Mouse (Mus musculus): ENCODE results near the gene Fktn. TPM values are rescaled to one million over a fixed set of nuclear protein-coding genes. Genes with fewer than 3 reads are reported as not detected.
"Not testable (repeated sequence)": the region's sequence is repeated elsewhere in the genome, so short reads cannot be mapped to it uniquely, and the experiment has no call there.

Fktn gene
- polyA plus RNA-seq, 1 experiment, result 13.6 TPM

- no peak for DNase-seq (ENCODE audit: low spot score)
Measured at GRCm38 (mm10) chr4:53770958-53771735, 57.3 kb downstream of the Fktn start.

DNA sequence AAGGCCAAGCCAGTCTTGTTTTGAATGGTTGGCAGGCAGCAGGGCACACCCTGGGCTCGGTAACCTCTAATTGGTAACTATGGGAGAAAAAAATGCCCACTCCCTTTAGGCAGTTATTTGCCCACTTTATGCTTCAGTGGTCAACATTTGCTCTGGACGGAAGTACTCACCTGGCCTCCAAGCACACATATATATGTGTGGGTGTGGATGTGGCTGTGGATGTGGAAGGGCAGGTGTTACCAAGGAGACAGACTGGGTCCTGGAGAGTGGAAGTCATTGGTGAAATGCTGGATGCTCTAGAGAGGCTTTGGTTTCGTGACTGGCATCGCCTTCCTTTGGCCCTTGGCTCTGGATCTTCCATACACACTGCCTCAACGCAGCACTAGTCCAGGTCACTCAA is 58.2 kb downstream of the Fktn start:
- no peak for DNase-seq (ENCODE audit: low spot score)

GRCm38 (mm10) chr4:53773911-53774310 is 60.1 kb downstream of the Fktn start:
- DNase-seq (ENCODE audit: low spot score), result no peak

GRCm38 (mm10) chr4:53781396-53781795 is 67.6 kb downstream of the Fktn start:
- DNase-seq (ENCODE audit: low spot score), result no peak

- DNase-seq (ENCODE audit: low spot score), result no peak
Measured at GRCm38 (mm10) chr4:53782216-53783070, 68.6 kb downstream of the Fktn start.

DNA sequence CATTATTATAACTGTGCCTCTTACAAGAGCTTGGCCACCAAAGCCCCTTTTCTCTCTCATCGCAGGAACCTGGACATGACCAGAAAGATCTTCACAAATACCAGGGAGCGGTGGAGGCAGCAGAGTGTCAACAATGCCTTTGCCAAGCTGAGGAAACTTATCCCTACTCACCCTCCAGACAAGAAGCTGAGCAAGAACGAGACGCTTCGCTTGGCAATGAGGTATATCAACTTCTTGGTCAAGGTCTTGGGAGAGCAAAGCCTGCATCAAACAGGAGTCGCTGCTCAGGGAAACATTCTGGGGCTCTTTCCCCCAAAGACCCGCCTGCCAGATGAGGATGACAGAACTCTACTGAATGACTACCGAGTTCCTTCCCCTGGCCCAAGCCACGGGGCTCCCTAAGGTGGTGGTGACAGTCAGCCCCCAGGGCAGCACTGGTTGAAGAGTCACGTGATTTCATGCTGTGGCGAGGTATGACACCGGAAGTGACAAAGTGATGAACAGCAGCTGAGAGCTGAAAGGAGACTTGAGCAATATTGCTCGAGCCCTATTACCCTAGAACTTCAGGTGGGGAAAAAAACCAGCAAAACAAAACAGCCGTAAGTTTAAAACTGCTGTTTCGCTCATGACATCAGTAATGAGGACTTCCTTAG is 72.1 kb downstream of the Fktn start:
- no peak for DNase-seq (ENCODE audit: low spot score)

- no peak for DNase-seq (ENCODE audit: low spot score)
Measured at GRCm38 (mm10) chr4:53786851-53787250, 73.1 kb downstream of the Fktn start.

- DNase-seq (ENCODE audit: low spot score), result no peak
Measured at GRCm38 (mm10) chr4:53789346-53789745, 75.5 kb downstream of the Fktn start.

DNA sequence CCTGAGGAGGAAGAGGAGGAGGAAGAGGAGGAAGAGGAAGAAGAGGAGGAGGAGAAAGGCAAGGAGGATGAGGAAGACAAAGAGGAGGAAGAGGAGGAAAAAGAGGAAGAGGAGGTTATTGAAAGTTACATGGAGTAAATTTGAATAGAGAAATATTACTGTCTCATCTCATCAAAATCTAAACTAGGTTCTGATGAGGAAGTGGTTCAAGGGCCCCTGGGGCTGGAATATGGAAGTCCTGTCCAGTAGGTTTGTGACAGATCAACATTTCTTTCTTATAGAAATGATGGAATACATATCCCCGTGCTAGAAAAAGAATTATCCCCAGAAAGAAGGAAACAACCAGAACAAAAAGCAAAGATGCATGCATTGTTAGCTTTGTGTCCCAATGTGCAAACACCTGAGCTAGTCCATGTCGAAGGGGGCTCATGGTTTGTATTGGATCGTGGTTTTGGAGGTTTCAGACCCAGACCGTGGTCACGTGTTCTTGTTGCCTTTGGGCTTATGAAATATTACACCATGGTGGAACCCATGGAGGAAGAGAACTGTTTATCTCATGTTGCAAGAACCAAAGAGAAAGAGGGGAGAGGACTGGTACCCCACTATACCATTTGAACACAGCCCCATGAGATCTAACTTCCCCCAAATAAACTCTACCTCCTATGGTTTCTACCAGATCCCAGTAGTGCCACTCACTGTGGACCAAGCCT is 80.6 kb downstream of the Fktn start:
- DNase-seq (ENCODE audit: low spot score), result no peak

DNA sequence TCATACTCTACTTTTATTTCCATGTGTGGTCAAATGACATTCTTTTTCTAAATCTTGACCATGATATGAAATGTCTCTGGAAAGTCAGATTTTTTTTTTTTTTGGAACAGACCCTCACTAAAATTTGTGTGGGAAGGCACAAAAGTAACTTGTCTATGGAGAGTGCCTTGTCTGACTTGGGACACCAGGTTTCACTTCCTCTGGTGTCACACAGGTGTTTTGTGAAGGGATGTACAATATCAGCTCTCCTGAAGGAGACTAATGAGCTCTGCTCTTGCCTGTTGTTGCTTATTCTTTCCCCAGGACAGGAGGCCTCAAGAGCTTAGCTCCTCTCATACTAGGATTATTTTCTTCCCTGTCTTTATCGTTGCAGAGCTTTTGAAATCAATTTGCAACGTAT is 81.3 kb downstream of the Fktn start:
- DNase-seq (ENCODE audit: low spot score), result no peak

- DNase-seq (ENCODE audit: low spot score), result no peak
Measured at GRCm38 (mm10) chr4:53795706-53796105, 81.9 kb downstream of the Fktn start.

- DNase-seq (ENCODE audit: low spot score), result no peak
Measured at GRCm38 (mm10) chr4:53796865-53797772, 83.3 kb downstream of the Fktn start.

DNA sequence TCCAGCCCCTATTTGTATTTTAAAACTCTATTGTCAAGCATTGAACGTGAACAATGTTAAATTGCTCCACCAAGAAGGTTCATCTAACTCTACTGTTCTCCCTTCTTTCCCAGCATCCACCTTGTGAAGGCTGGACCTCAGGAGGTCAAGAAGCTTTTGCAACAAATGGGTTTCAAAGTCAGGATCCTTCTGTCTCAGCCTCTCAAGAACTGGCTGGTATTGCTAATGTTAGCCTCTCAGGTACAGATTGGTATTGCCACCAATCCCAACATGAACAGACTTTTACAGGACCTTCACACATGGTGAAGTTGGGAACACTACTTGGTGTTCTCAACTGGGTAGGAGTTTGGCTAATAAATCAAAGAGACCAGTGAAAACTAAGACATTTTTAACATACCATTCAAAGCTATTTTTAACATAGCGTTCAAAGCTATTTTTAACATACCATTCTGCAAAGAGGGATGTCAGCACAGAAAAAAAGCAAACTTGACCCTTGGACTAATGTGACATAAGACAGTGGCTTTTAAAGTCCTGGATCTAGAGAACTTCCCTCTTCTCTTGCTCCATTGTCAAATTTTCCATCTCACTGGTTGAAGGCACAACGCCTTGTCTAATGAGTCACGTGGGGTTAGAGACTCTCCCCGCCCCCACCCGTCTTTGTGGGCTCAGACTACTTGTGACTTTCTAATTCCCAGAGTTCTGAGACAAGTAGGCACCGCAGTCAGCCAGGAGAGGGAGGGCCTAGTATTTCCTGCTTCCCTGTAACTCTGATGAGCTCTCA is 85.3 kb downstream of the Fktn start:
- DNase-seq (ENCODE audit: low spot score), result no peak

GRCm38 (mm10) chr4:53799753-53800152 is 86.0 kb downstream of the Fktn start:
- DNase-seq (ENCODE audit: low spot score), result no peak

GRCm38 (mm10) chr4:53803674-53804073 is 89.9 kb downstream of the Fktn start:
- not testable (repeated sequence) for DNase-seq (ENCODE audit: low spot score)

GRCm38 (mm10) chr4:53806428-53806827 is 92.6 kb downstream of the Fktn start:
- not testable (repeated sequence) for DNase-seq (ENCODE audit: low spot score)

DNA sequence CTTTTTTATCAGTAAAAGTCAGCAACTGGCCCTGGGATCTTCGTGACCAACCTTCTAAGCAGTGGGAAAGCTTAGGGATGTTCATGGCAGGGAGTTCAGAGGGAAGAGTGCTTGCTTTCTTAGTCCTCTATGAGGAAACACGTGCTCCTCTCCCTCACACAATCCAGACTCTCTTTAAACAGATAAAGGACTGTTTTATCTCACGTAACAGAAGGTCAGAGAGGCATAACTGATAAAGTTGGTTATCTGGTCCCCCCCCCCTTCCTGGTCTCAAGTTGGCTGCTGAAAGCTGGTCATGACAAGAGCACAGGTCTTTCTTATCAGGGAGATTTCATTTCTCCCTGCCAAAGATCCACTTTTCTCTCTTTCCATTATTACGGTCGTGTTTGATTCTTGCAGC is 104.5 kb downstream of the Fktn start:
- DNase-seq (ENCODE audit: low spot score), result no peak

GRCm38 (mm10) chr4:53823697-53824096 is 109.9 kb downstream of the Fktn start:
- DNase-seq (ENCODE audit: low spot score), result no peak

DNA sequence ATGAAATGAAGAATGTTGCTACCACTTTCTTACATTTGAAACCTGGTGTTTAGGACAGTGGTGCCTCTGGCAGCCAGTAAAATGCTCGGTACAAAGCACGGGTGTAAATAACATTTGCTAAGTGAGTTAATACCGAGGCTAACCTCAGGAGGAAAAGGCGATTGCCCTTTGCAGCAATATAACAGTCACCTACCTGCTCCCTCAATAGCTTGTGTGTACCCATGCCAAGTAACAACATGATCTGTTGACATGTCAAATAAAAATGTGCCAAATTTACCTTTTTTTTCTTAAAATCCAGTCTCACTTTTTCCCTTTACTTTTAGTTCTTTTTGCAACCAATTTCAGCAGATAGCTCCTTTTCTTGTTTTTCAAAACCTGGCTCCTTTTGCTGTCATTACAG is 111.0 kb downstream of the Fktn start:
- DNase-seq (ENCODE audit: low spot score), result no peak

Data from urinary bladder, adult 2 months (tissue).